Mouse (Mus musculus): ENCODE results near the gene Lrrc56. TPM values are rescaled to one million over a fixed set of nuclear protein-coding genes. Genes with fewer than 3 reads are reported as not detected.

Gene Lrrc56
- polyA plus RNA-seq (2015; fragmentation: Nextera tagmentation; extraction: Ambion mirVana) = 3.0 and 4.1 TPM in 2 replicates

- peak; percentile 96 for ATAC-seq (replicated peaks; ENCODE audit: extremely low read depth, insufficient read depth, low FRiP score)
- peaks cover 16% of the 10 kb centered on the region for H3K4me1 ChIP-seq (ENCODE audit: control insufficient read depth, insufficient read depth, low read length)
- no peaks in the 10 kb centered on the region for H3K27me3 ChIP-seq (ENCODE audit: control insufficient read depth, insufficient read depth, low read length)
- peak within 1 kb of the TSS; percentile 77 for H3K9ac ChIP-seq (ENCODE audit: low read length)
- H3K27ac ChIP-seq (ENCODE audit: low read length) = peak within 1 kb of the TSS; percentile 89
- peaks cover 31% of the 10 kb centered on the region for H3K36me3 ChIP-seq (ENCODE audit: control insufficient read depth, insufficient read depth)
- WGBS = under 1% methylated on average over 32 of the region's 39 CpGs
- peak within 1 kb of the TSS; percentile 58 for H3K4me3 ChIP-seq (ENCODE audit: low read length)
- H3K4me2 ChIP-seq (ENCODE audit: low read depth, low read length) = peak within 1 kb of the TSS; percentile 99
- H3K9me3 ChIP-seq (replicated peaks; ENCODE audit: control insufficient read depth, low read length) = no peaks in the 10 kb centered on the region
These were observed at the start of gene Lrrc56, which contains the start of gene Hras for GRCm38 (mm10) chr7:141193948-141194347. Lrrc56 (plus strand) TSS chr7:141194157. Hras (minus strand) TSS chr7:141194005.

- WGBS = 91% methylated on average over 3 of the region's 3 CpGs
- H3K27me3 ChIP-seq (ENCODE audit: control insufficient read depth, insufficient read depth, low read length) = no peaks in the 10 kb centered on the region
- no peak overlapping the region for H3K9ac ChIP-seq (ENCODE audit: low read length)
- no peaks in the 10 kb centered on the region for H3K9me3 ChIP-seq (replicated peaks; ENCODE audit: control insufficient read depth, low read length)
- H3K36me3 ChIP-seq (ENCODE audit: control insufficient read depth, insufficient read depth) = peaks cover 8% of the 10 kb centered on the region
- ATAC-seq (replicated peaks; ENCODE audit: extremely low read depth, insufficient read depth, low FRiP score) = no peak
- H3K27ac ChIP-seq (ENCODE audit: low read length) = no peak overlapping the region
- no peak overlapping the region for H3K4me3 ChIP-seq (ENCODE audit: low read length)
- H3K4me1 ChIP-seq (ENCODE audit: control insufficient read depth, insufficient read depth, low read length) = no peaks in the 10 kb centered on the region
- H3K4me2 ChIP-seq (ENCODE audit: low read depth, low read length) = no peak overlapping the region
These were observed 49.3 kb upstream of the Lrrc56 start for GRCm38 (mm10) chr7:141144650-141145049.

- WGBS = 59% methylated on average over 1 of the region's 1 CpGs
These were observed 48.6 kb upstream of the Lrrc56 start for GRCm38 (mm10) chr7:141145403-141145802.

GRCm38 (mm10) chr7:141146043-141146595, 47.8 kb upstream of the Lrrc56 start:
- no peak overlapping the region for H3K27ac ChIP-seq (ENCODE audit: low read length)
- no peak overlapping the region for H3K4me3 ChIP-seq (ENCODE audit: low read length)
- peaks cover 10% of the 10 kb centered on the region for H3K36me3 ChIP-seq (ENCODE audit: control insufficient read depth, insufficient read depth)
- no peak overlapping the region for H3K9ac ChIP-seq (ENCODE audit: low read length)
- no peaks in the 10 kb centered on the region for H3K9me3 ChIP-seq (replicated peaks; ENCODE audit: control insufficient read depth, low read length)
- no peak overlapping the region for H3K4me2 ChIP-seq (ENCODE audit: low read depth, low read length)
- WGBS = 88% methylated on average over 12 of the region's 12 CpGs
- H3K27me3 ChIP-seq (ENCODE audit: control insufficient read depth, insufficient read depth, low read length) = no peaks in the 10 kb centered on the region
- ATAC-seq (replicated peaks; ENCODE audit: extremely low read depth, insufficient read depth, low FRiP score) = no peak
- H3K4me1 ChIP-seq (ENCODE audit: control insufficient read depth, insufficient read depth, low read length) = no peaks in the 10 kb centered on the region

More at GRCm38 (mm10) chr7:141145403-141145802, 48.6 kb upstream of the Lrrc56 start:
- Histone ChIP-seq H3K9me3 (replicated peaks; ENCODE audit: control insufficient read depth, low read length) (no peaks in the 10 kb centered on the region), H3K4me3 (ENCODE audit: low read length) (no peak overlapping the region), H3K4me2 (ENCODE audit: low read depth, low read length) (no peak overlapping the region), H3K4me1 (ENCODE audit: control insufficient read depth, insufficient read depth, low read length) (no peaks in the 10 kb centered on the region), H3K9ac (ENCODE audit: low read length) (no peak overlapping the region), H3K36me3 (ENCODE audit: control insufficient read depth, insufficient read depth) (peaks cover 8% of the 10 kb centered on the region), H3K27ac (ENCODE audit: low read length) (no peak overlapping the region), H3K27me3 (ENCODE audit: control insufficient read depth, insufficient read depth, low read length) (no peaks in the 10 kb centered on the region)
- no peak for ATAC-seq (replicated peaks; ENCODE audit: extremely low read depth, insufficient read depth, low FRiP score)

GRCm38 (mm10) chr7:141147044-141147443, 46.9 kb upstream of the Lrrc56 start:
- 65% methylated on average over 6 of the region's 6 CpGs for WGBS
- H3K9me3 ChIP-seq (replicated peaks; ENCODE audit: control insufficient read depth, low read length) = no peaks in the 10 kb centered on the region
- no peak overlapping the region for H3K4me2 ChIP-seq (ENCODE audit: low read depth, low read length)
- no peak overlapping the region for H3K9ac ChIP-seq (ENCODE audit: low read length)
- H3K36me3 ChIP-seq (ENCODE audit: control insufficient read depth, insufficient read depth) = peaks cover 10% of the 10 kb centered on the region
- no peak for ATAC-seq (replicated peaks; ENCODE audit: extremely low read depth, insufficient read depth, low FRiP score)
- no peak overlapping the region for H3K4me3 ChIP-seq (ENCODE audit: low read length)
- H3K27ac ChIP-seq (ENCODE audit: low read length) = no peak overlapping the region
- no peaks in the 10 kb centered on the region for H3K27me3 ChIP-seq (ENCODE audit: control insufficient read depth, insufficient read depth, low read length)
- H3K4me1 ChIP-seq (ENCODE audit: control insufficient read depth, insufficient read depth, low read length) = no peaks in the 10 kb centered on the region

GRCm38 (mm10) chr7:141148639-141149038, 45.3 kb upstream of the Lrrc56 start:
- whole genome bisulfite sequencing = 74% methylated on average over 4 of the region's 4 CpGs
- Histone ChIP-seq H3K9me3 (replicated peaks; ENCODE audit: control insufficient read depth, low read length) (no peaks in the 10 kb centered on the region), H3K9ac (ENCODE audit: low read length) (no peak overlapping the region), H3K36me3 (ENCODE audit: control insufficient read depth, insufficient read depth) (peaks cover 13% of the 10 kb centered on the region), H3K4me3 (ENCODE audit: low read length) (no peak overlapping the region), H3K27me3 (ENCODE audit: control insufficient read depth, insufficient read depth, low read length) (no peaks in the 10 kb centered on the region), H3K27ac (ENCODE audit: low read length) (no peak overlapping the region), H3K4me2 (ENCODE audit: low read depth, low read length) (no peak overlapping the region), H3K4me1 (ENCODE audit: control insufficient read depth, insufficient read depth, low read length) (no peaks in the 10 kb centered on the region)
- no peak for ATAC-seq (replicated peaks; ENCODE audit: extremely low read depth, insufficient read depth, low FRiP score)

GRCm38 (mm10) chr7:141155362-141155761, 38.6 kb upstream of the Lrrc56 start:
- Histone ChIP-seq H3K27me3 (ENCODE audit: control insufficient read depth, insufficient read depth, low read length) (no peaks in the 10 kb centered on the region), H3K9ac (ENCODE audit: low read length) (no peak overlapping the region), H3K27ac (ENCODE audit: low read length) (no peak overlapping the region), H3K4me3 (ENCODE audit: low read length) (no peak overlapping the region), H3K9me3 (replicated peaks; ENCODE audit: control insufficient read depth, low read length) (peaks cover 3% of the 10 kb centered on the region; the same call in 1 of the 2 replicates), H3K4me1 (ENCODE audit: control insufficient read depth, insufficient read depth, low read length) (no peaks in the 10 kb centered on the region), H3K4me2 (ENCODE audit: low read depth, low read length) (no peak overlapping the region), H3K36me3 (ENCODE audit: control insufficient read depth, insufficient read depth) (peaks cover 27% of the 10 kb centered on the region)
- 73% methylated on average over 9 of the region's 9 CpGs for WGBS
- no peak for ATAC-seq (replicated peaks; ENCODE audit: extremely low read depth, insufficient read depth, low FRiP score)

- WGBS = 85% methylated on average over 7 of the region's 7 CpGs
- Histone ChIP-seq H3K4me3 (ENCODE audit: low read length) (no peak overlapping the region), H3K4me1 (ENCODE audit: control insufficient read depth, insufficient read depth, low read length) (peaks cover 14% of the 10 kb centered on the region), H3K27ac (ENCODE audit: low read length) (no peak overlapping the region), H3K4me2 (ENCODE audit: low read depth, low read length) (no peak overlapping the region), H3K27me3 (ENCODE audit: control insufficient read depth, insufficient read depth, low read length) (no peaks in the 10 kb centered on the region), H3K9ac (ENCODE audit: low read length) (no peak overlapping the region), H3K36me3 (ENCODE audit: control insufficient read depth, insufficient read depth) (peaks cover 35% of the 10 kb centered on the region), H3K9me3 (replicated peaks; ENCODE audit: control insufficient read depth, low read length) (no peaks in the 10 kb centered on the region)
- no peak for ATAC-seq (replicated peaks; ENCODE audit: extremely low read depth, insufficient read depth, low FRiP score)
These were observed 29.6 kb upstream of the Lrrc56 start for GRCm38 (mm10) chr7:141164397-141164796.

- no peaks in the 10 kb centered on the region for H3K9me3 ChIP-seq (replicated peaks; ENCODE audit: control insufficient read depth, low read length)
- H3K4me1 ChIP-seq (ENCODE audit: control insufficient read depth, insufficient read depth, low read length) = peaks cover 16% of the 10 kb centered on the region
- H3K9ac ChIP-seq (ENCODE audit: low read length) = no peak overlapping the region
- 75% methylated on average over 6 of the region's 6 CpGs for WGBS
- no peaks in the 10 kb centered on the region for H3K27me3 ChIP-seq (ENCODE audit: control insufficient read depth, insufficient read depth, low read length)
- no peak for ATAC-seq (replicated peaks; ENCODE audit: extremely low read depth, insufficient read depth, low FRiP score)
- no peak overlapping the region for H3K4me2 ChIP-seq (ENCODE audit: low read depth, low read length)
- H3K27ac ChIP-seq (ENCODE audit: low read length) = no peak overlapping the region
- peaks cover 31% of the 10 kb centered on the region for H3K36me3 ChIP-seq (ENCODE audit: control insufficient read depth, insufficient read depth)
- H3K4me3 ChIP-seq (ENCODE audit: low read length) = no peak overlapping the region
These were observed 29.1 kb upstream of the Lrrc56 start for GRCm38 (mm10) chr7:141164850-141165249.

All from heart, embryonic 16.5 days (tissue).